Mouse (Mus musculus) NIH3T3 (cell line): Measurements from ENCODE around the gene Ctxn1.

Source experiments
- DNase-seq: peaks from one replicate; pipeline ENCODE4 v3.0.0-alpha.2; 2012; ENCODE audit warnings: low read depth

Ctxn1 gene

GRCm38 (mm10) chr8:4214006-4214980 is 44.8 kb downstream of the Ctxn1 start:
- DNase-seq, result peak; percentile 55

- peak; percentile 60 for DNase-seq
These were observed 45.7 kb downstream of the Ctxn1 start for GRCm38 (mm10) chr8:4213210-4214005.

GRCm38 (mm10) chr8:4212809-4213209 is 46.3 kb downstream of the Ctxn1 start:
- DNase-seq, result peak; percentile 20

- DNase-seq, result peak; percentile 34
These were observed 48.0 kb downstream of the Ctxn1 start for GRCm38 (mm10) chr8:4211097-4211496.
